Mouse (Mus musculus) liver, postnatal 0 days (tissue): ENCODE results near the gene Sp100.

Experiments
- CTCF ChIP-seq: sonication (generic); IDR thresholded peaks from 2 replicates; pipeline ENCODE4 v1.5.1; 2016; ENCODE audit warnings: antibody characterized with exemption, low read depth
- EP300 ChIP-seq: IDR thresholded peaks from 2 replicates; pipeline ENCODE4 v1.6.1; 2016; ENCODE audit warnings: antibody characterized with exemption, low read depth, mild to moderate bottlenecking

DNA sequence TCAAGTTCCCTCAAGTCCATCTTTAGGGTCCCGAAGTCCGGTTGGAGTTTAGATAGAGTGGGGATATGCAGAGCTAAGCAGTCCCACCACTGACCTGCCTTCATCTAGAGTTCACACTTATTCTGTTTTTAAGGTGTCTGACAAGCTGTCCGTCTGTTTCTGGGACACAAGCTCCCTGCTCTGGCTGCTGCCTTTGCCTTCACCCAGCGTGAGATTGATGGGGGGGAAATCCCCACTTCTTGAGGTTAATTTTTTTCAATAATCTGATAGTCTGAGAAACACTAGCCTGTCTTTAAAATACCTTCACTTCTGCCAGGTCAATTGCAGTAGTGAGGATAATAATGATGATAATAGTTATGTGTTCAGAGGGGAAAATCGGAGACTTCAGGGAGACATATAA is 92.5 kb downstream of the Sp100 start:
- TF ChIP-seq CTCF = no peak
- no peak for TF ChIP-seq EP300
